Mouse (Mus musculus): Measurements from ENCODE around the gene Polrmt. TPM values are rescaled to one million over a fixed set of nuclear protein-coding genes. Genes with fewer than 3 reads are reported as not detected.

Gene Polrmt
- total and polyA plus RNA-seq, 3 experiments, result 13.5 to 50.5 (median 49.0) TPM

DNA sequence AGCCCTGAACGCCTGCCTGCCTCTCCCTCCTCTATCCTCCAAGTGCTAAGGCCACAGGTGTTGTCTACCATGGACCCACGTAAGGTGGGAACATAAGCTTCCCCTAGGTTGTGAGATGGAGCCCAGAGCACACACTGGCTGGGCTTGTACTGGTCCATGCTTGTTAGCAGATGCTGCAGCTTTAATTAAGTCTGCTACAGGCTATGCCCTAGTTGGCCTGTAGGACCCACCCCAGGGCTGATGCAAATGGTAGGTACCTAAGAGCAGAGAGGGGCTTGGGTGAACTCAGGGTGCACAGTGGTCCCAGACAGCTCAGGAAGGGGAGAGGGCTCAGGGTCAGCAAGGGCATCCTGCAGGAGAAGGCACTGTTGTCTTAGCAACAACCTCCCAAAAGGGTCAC lies 43.2 kb upstream of the Polrmt start:
- Histone ChIP-seq H3K27ac (ENCODE audit: insufficient read depth, low read depth) (no peak overlapping the region), H3K4me3 (replicated peaks in 1 of 3; ENCODE audit: low read depth in 2 of 3, low read length in 2 of 3, poor library complexity in 1 of 3) (no peak overlapping the region), H3K27me3 (replicated peaks) (peaks cover 32% of the 10 kb centered on the region), H3K36me3 (replicated peaks in 1 of 2; ENCODE audit: control insufficient read depth in 1 of 2, insufficient read depth in 1 of 2, low read length in 1 of 2) (no peaks in the 10 kb centered on the region), H3K9ac (ENCODE audit: insufficient read depth, low read depth) (no peak overlapping the region), H3K9me3 (replicated peaks; ENCODE audit: low read length) (no peaks in the 10 kb centered on the region), H3K4me2 (ENCODE audit: insufficient read depth, low read depth, poor library complexity, severe bottlenecking) (no peak overlapping the region), H3K4me1 (ENCODE audit: control insufficient read depth in 1 of 2, insufficient read depth in 2 of 2) (peaks cover 8 to 30% of the 10 kb centered on the region in 2 experiments; a peak in 3 of 4 replicates), H3K79me2 (replicated peaks; ENCODE audit: control insufficient read depth, extremely low read depth, insufficient read depth, poor library complexity, severe bottlenecking) (no peaks in the 10 kb centered on the region)
- no peak for TF ChIP-seq JUN (IDR thresholded peaks at IDR 0.05; ENCODE audit: insufficient read depth, low read depth, low read length)
- no peak for TF ChIP-seq KAT2A (IDR thresholded peaks at IDR 0.05; ENCODE audit: insufficient replicate concordance, low read length)
- no peak for TF ChIP-seq HCFC1 (IDR thresholded peaks at IDR 0.05; ENCODE audit: low read depth, low read length)
- TF ChIP-seq ELF1 (IDR thresholded peaks at IDR 0.05; ENCODE audit: low read depth, low read length), result no peak
- no peak for TF ChIP-seq BHLHE40 (IDR thresholded peaks at IDR 0.05; ENCODE audit: low read depth, low read length)
- no peak for TF ChIP-seq USF1 (IDR thresholded peaks at IDR 0.05; ENCODE audit: low read depth, low read length)
- no peak for TF ChIP-seq ZNF384 (IDR thresholded peaks at IDR 0.05; ENCODE audit: low read depth, low read length)
- no peak for TF ChIP-seq RCOR1 (conservative IDR thresholded peaks at IDR 0.05; ENCODE audit: low read depth, low read length)
- TF ChIP-seq SIN3A (IDR thresholded peaks at IDR 0.05; ENCODE audit: low read length), result no peak
- no peak for TF ChIP-seq POLR2AphosphoS2 (IDR thresholded peaks at IDR 0.05; ENCODE audit: low read depth, low read length)
- in situ Hi-C loops (cut with MboI; ENCODE audit: low pct_ligation_motif_present, low pct_unique_long_range_greater_than_20kb, low sequenced_read_pairs), result no loop called here
- no peak for DNase-seq (ENCODE audit: extremely low read depth)
- dilution Hi-C loops (cut with MboI; ENCODE audit: extremely low pct_ligation_motif_present, extremely low pct_unique_long_range_greater_than_20kb, low sequenced_read_pairs), result no loop called here

DNA sequence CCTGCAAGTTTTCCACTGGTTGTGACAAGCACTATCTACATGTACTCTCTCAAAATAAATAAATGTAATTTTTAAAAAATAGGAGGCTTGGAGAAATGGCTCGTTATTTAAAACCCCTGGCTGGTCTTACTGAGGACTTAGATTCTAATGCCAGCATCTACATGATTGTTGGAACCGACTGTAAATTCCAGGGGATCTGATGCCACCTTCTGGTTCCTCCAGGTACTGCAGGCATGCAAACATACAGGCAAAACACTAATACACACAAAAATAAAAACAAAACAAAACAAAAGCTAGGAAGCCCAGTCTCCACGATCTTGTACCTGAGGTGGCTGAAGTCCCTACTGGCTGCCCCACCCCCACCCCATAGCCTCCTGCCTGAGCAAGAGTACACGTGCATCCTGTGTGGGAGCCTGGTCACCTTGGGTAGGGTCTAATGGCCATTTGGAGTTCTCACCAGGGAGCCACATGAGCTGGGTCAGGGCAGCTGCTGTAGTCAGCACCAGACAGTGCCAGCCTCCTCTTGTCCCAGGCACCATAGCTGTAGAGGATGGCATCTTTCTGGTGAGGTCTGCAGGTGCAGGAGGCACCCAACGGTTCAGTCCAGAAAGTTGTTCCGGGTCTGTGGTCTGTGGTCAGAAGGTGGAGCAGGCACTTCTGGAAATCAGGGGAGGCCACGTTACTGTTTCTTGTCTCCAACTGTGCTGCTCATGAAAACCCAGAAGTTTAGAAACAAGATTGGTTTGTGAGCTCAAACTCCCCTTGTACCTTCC lies 42.2 kb upstream of the Polrmt start:
- Histone ChIP-seq H3K27me3 (replicated peaks) (peaks cover 24% of the 10 kb centered on the region), H3K4me1 (ENCODE audit: control insufficient read depth in 1 of 2, insufficient read depth in 2 of 2) (peaks cover 10 to 24% of the 10 kb centered on the region in 2 experiments; a peak in 3 of 4 replicates), H3K4me2 (ENCODE audit: insufficient read depth, low read depth, poor library complexity, severe bottlenecking) (no peak overlapping the region), H3K79me2 (replicated peaks; ENCODE audit: control insufficient read depth, extremely low read depth, insufficient read depth, poor library complexity, severe bottlenecking) (no peaks in the 10 kb centered on the region), H3K9me3 (replicated peaks; ENCODE audit: low read length) (no peaks in the 10 kb centered on the region), H3K27ac (ENCODE audit: insufficient read depth, low read depth) (no peak overlapping the region), H3K36me3 (replicated peaks in 1 of 2; ENCODE audit: control insufficient read depth in 1 of 2, insufficient read depth in 1 of 2, low read length in 1 of 2) (no peaks in the 10 kb centered on the region), H3K4me3 (replicated peaks in 1 of 3; ENCODE audit: low read depth in 2 of 3, low read length in 2 of 3, poor library complexity in 1 of 3) (no peak overlapping the region), H3K9ac (ENCODE audit: insufficient read depth, low read depth) (no peak overlapping the region)
- peak; percentile 94 for TF ChIP-seq CTCF (conservative IDR thresholded peaks at IDR 0.05 in 1 of 2, IDR thresholded peaks at IDR 0.05 in 1 of 2; ENCODE audit: low read depth in 2 of 2, low read length in 2 of 2)
- no peak for TF ChIP-seq GABPA (IDR thresholded peaks at IDR 0.05; ENCODE audit: insufficient replicate concordance, low read depth, low read length)
- TF ChIP-seq SIN3A (IDR thresholded peaks at IDR 0.05; ENCODE audit: low read length), result no peak
- TF ChIP-seq BHLHE40 (IDR thresholded peaks at IDR 0.05; ENCODE audit: low read depth, low read length), result no peak
- no peak for TF ChIP-seq USF2 (conservative IDR thresholded peaks at IDR 0.05; ENCODE audit: low read depth, low read length)
- TF ChIP-seq ETS1 (conservative IDR thresholded peaks at IDR 0.05; ENCODE audit: low read depth, low read length), result no peak
- TF ChIP-seq ELF1 (IDR thresholded peaks at IDR 0.05; ENCODE audit: low read depth, low read length), result no peak
- TF ChIP-seq CHD1 (IDR thresholded peaks at IDR 0.05; ENCODE audit: low read depth, low read length), result no peak
- TF ChIP-seq MAZ (IDR thresholded peaks at IDR 0.05; ENCODE audit: low read depth, low read length), result no peak
- TF ChIP-seq ZKSCAN1 (IDR thresholded peaks at IDR 0.05; ENCODE audit: borderline replicate concordance, low read depth, low read length), result no peak
- no peak for TF ChIP-seq JUN (IDR thresholded peaks at IDR 0.05; ENCODE audit: insufficient read depth, low read depth, low read length)
- TF ChIP-seq MXI1 (IDR thresholded peaks at IDR 0.05; ENCODE audit: low read depth, low read length), result no peak
- peak; percentile 89 for TF ChIP-seq RAD21 (IDR thresholded peaks at IDR 0.05; ENCODE audit: low read depth, low read length)
- no peak for TF ChIP-seq TBP (conservative IDR thresholded peaks at IDR 0.05; ENCODE audit: low read depth, low read length)
- TF ChIP-seq MAFK (IDR thresholded peaks at IDR 0.05; ENCODE audit: insufficient replicate concordance, low read length), result no peak
- TF ChIP-seq E2F4 (IDR thresholded peaks at IDR 0.05; ENCODE audit: insufficient replicate concordance, low read depth, low read length), result no peak
- TF ChIP-seq CHD2 (IDR thresholded peaks at IDR 0.05; ENCODE audit: low read length), result no peak
- TF ChIP-seq MAX (IDR thresholded peaks at IDR 0.05; ENCODE audit: low read length), result no peak
- no peak for TF ChIP-seq PAX5 (IDR thresholded peaks at IDR 0.05; ENCODE audit: low read length)
- TF ChIP-seq POLR2A (IDR thresholded peaks at IDR 0.05; ENCODE audit: low read depth, low read length), result no peak
- TF ChIP-seq MYC (IDR thresholded peaks at IDR 0.05; ENCODE audit: low read depth, low read length), result no peak
- peak; percentile 87 for TF ChIP-seq SMC3 (IDR thresholded peaks at IDR 0.05; ENCODE audit: low read depth, low read length)
- 0 out of 2 replicates have a peak, but pooled peaks have one; percentile 7 for TF ChIP-seq MEF2A (IDR thresholded peaks at IDR 0.05; ENCODE audit: borderline replicate concordance, low read depth, low read length)
- in situ Hi-C loops (cut with MboI; ENCODE audit: low pct_ligation_motif_present, low pct_unique_long_range_greater_than_20kb, low sequenced_read_pairs), result no loop called here
- DNase-seq (ENCODE audit: extremely low read depth), result peak; percentile 69
- dilution Hi-C loops (cut with MboI; ENCODE audit: extremely low pct_ligation_motif_present, extremely low pct_unique_long_range_greater_than_20kb, low sequenced_read_pairs), result no loop called here
